Mouse (Mus musculus) CH12.LX (cell line): Measurements from ENCODE around the gene Serpina5. TPM values are rescaled to one million over a fixed set of nuclear protein-coding genes. Genes with fewer than 3 reads are reported as not detected.

Source experiments
- DNase-seq: peaks from one replicate; pipeline ENCODE4 v3.0.0-alpha.2; 2013; ENCODE audit errors: extremely low read depth
- H3K27ac ChIP-seq: 2 replicates; pipeline ENCODE4 v1.5.1; 2012; ENCODE audit warnings: low read depth, mild to moderate bottlenecking, control low read depth, moderate library complexity; ENCODE audit not compliant: insufficient read depth
- H3K27me3 ChIP-seq: replicated peaks from 2 replicates; pipeline ENCODE3; 2012; ENCODE audit warnings: inconsistent platforms
- H3K36me3 ChIP-seq, 2 experiments: replicated peaks in 1 of 2; 2 replicates each; pipeline versions ENCODE3 to v1.6.1; 2012; ENCODE audit warnings: inconsistent platforms in 1 of 2, low read length in 1 of 2, mild to moderate bottlenecking in 1 of 2, mixed read lengths in 1 of 2, moderate library complexity in 1 of 2; ENCODE audit not compliant: control insufficient read depth in 1 of 2, insufficient read depth in 1 of 2
- H3K4me1 ChIP-seq, 2 experiments: 2 replicates each; pipeline ENCODE4 v1.6.1; 2012; ENCODE audit warnings: inconsistent platforms in 1 of 2, moderate library complexity in 1 of 2; ENCODE audit not compliant: insufficient read depth in 2 of 2, control insufficient read depth in 1 of 2
- H3K4me2 ChIP-seq: 2 replicates; pipeline ENCODE4 v1.6.1; 2012; ENCODE audit warnings: low read depth, mild to moderate bottlenecking, control low read depth; ENCODE audit not compliant: poor library complexity, insufficient read depth, severe bottlenecking
- H3K4me3 ChIP-seq, 3 experiments: fragments of 150-350 bp in 1 of 3; sonication (generic) in 1 of 3; replicated peaks in 1 of 3; 2 replicates each; pipeline versions ENCODE3 to v1.5.1; 2011 to 2012; ENCODE audit warnings: low read depth in 2 of 3, low read length in 2 of 3, mild to moderate bottlenecking in 2 of 3, moderate library complexity in 2 of 3, control low read depth in 1 of 3, improper control_type of control experiment in 1 of 3, inconsistent platforms in 1 of 3, mixed read lengths in 1 of 3; ENCODE audit not compliant: poor library complexity in 1 of 3
- H3K79me2 ChIP-seq: replicated peaks from 2 replicates; pipeline ENCODE4 v1.6.1; 2012; ENCODE audit warnings: mild to moderate bottlenecking, moderate library complexity; ENCODE audit not compliant: control insufficient read depth, poor library complexity, insufficient read depth, severe bottlenecking; ENCODE audit errors: extremely low read depth
- H3K9ac ChIP-seq: 2 replicates; pipeline ENCODE4 v1.6.1; 2012; ENCODE audit warnings: low read depth, mild to moderate bottlenecking, control low read depth, moderate library complexity; ENCODE audit not compliant: insufficient read depth
- H3K9me3 ChIP-seq: replicated peaks from 2 replicates; pipeline ENCODE3; 2012; ENCODE audit warnings: low read length, inconsistent platforms, mixed read lengths
- E2F4 ChIP-seq: IDR thresholded peaks from 2 replicates; pipeline ENCODE4 v1.6.1; 2011; ENCODE audit warnings: low read depth, low read length, improper control_type of control experiment; ENCODE audit not compliant: insufficient replicate concordance
- ETS1 ChIP-seq: conservative IDR thresholded peaks from 2 replicates; pipeline ENCODE4 v1.6.1; 2012; ENCODE audit warnings: low read depth, mild to moderate bottlenecking, inconsistent platforms, low read length, improper control_type of control experiment, moderate library complexity
- GABPA ChIP-seq: IDR thresholded peaks from 2 replicates; pipeline ENCODE4 v1.6.1; 2012; ENCODE audit warnings: low read depth, low read length, improper control_type of control experiment, inconsistent platforms; ENCODE audit not compliant: insufficient replicate concordance
- JUN ChIP-seq: IDR thresholded peaks from 2 replicates; pipeline ENCODE4 v1.6.1; 2011; ENCODE audit warnings: low read depth, mild to moderate bottlenecking, low read length, improper control_type of control experiment, moderate library complexity; ENCODE audit not compliant: insufficient read depth
- JUND ChIP-seq: conservative IDR thresholded peaks from 2 replicates; pipeline ENCODE4 v1.6.1; 2011; ENCODE audit warnings: low read depth, low read length, improper control_type of control experiment
- KAT2A ChIP-seq: IDR thresholded peaks from 2 replicates; pipeline ENCODE4 v1.6.1; 2012; ENCODE audit warnings: low read length, improper control_type of control experiment, inconsistent platforms; ENCODE audit not compliant: insufficient replicate concordance
- MAFK ChIP-seq: IDR thresholded peaks from 2 replicates; pipeline ENCODE4 v1.6.1; 2011; ENCODE audit warnings: low read length, improper control_type of control experiment; ENCODE audit not compliant: insufficient replicate concordance
- MAX ChIP-seq: IDR thresholded peaks from 2 replicates; pipeline ENCODE4 v1.6.1; 2011; ENCODE audit warnings: low read length, improper control_type of control experiment
- MEF2A ChIP-seq: IDR thresholded peaks from 2 replicates; pipeline ENCODE4 v1.6.1; 2014; ENCODE audit warnings: low read depth, mild to moderate bottlenecking, inconsistent platforms, low read length, improper control_type of control experiment, borderline replicate concordance
- MXI1 ChIP-seq: IDR thresholded peaks from 2 replicates; pipeline ENCODE4 v1.6.1; 2011; ENCODE audit warnings: mild to moderate bottlenecking, low read depth, low read length, improper control_type of control experiment
- MYC ChIP-seq: IDR thresholded peaks from 2 replicates; pipeline ENCODE4 v1.6.1; 2011; ENCODE audit warnings: low read depth, mild to moderate bottlenecking, improper control_type of control experiment, low read length
- PAX5 ChIP-seq: IDR thresholded peaks from 2 replicates; pipeline ENCODE4 v1.6.1; 2012; ENCODE audit warnings: low read length, inconsistent platforms, mixed read lengths
- POLR2A ChIP-seq: IDR thresholded peaks from 2 replicates; pipeline ENCODE4 v1.6.1; 2011; ENCODE audit warnings: low read depth, mild to moderate bottlenecking, improper control_type of control experiment, low read length
- RCOR1 ChIP-seq: conservative IDR thresholded peaks from 2 replicates; pipeline ENCODE4 v1.6.1; 2012; ENCODE audit warnings: low read depth, mild to moderate bottlenecking, inconsistent platforms, low read length, improper control_type of control experiment
- SMC3 ChIP-seq: IDR thresholded peaks from 2 replicates; pipeline ENCODE4 v1.6.1; 2011; ENCODE audit warnings: low read depth, low read length, improper control_type of control experiment
- TBP ChIP-seq: conservative IDR thresholded peaks from 2 replicates; pipeline ENCODE4 v1.6.1; 2011; ENCODE audit warnings: low read depth, low read length, improper control_type of control experiment
- UBTF ChIP-seq: IDR thresholded peaks from 2 replicates; pipeline ENCODE4 v1.6.1; 2012; ENCODE audit warnings: low read depth, mild to moderate bottlenecking, inconsistent platforms, low read length, improper control_type of control experiment, moderate library complexity
- USF1 ChIP-seq: IDR thresholded peaks from 2 replicates; pipeline ENCODE4 v1.6.1; 2014; ENCODE audit warnings: low read depth, mild to moderate bottlenecking, inconsistent platforms, low read length, improper control_type of control experiment
- USF2 ChIP-seq: conservative IDR thresholded peaks from 2 replicates; pipeline ENCODE4 v1.6.1; 2011; ENCODE audit warnings: low read depth, low read length, improper control_type of control experiment
- dilution Hi-C: fragments of 300-500 bp; cut with MboI; formaldehyde crosslinking; loops from 2 replicates; pipeline ENCODE4 v1.14.3; 2020; ENCODE audit warnings: low sequenced_read_pairs; ENCODE audit not compliant: extremely low pct_unique_long_range_greater_than_20kb, extremely low pct_ligation_motif_present
- in situ Hi-C: fragments of 300-500 bp; cut with MboI; formaldehyde crosslinking; loops from 3 replicates; pipeline ENCODE4 v1.14.3; 2019; ENCODE audit warnings: low sequenced_read_pairs, low pct_ligation_motif_present, low pct_unique_long_range_greater_than_20kb, mixed read lengths
- polyA plus RNA-seq: library from polyadenylated mRNA; unstranded; fragments of >175 nt; gene quantifications from 2 replicates; pipeline ENCODE4 v1.2.1, GENCODE M21; 2012; ENCODE audit warnings: low read depth; ENCODE audit not compliant: insufficient read length
- total RNA-seq, 2 experiments: library from RNA; depleted of rRNA; stranded (reverse); fragments of 300-350 nt in 1 of 2; fragments of >200 nt in 1 of 2; gene quantifications; 2 replicates each; pipeline ENCODE4 v1.2.3; 2012 to 2014

The Serpina5 gene
- total and polyA plus RNA-seq, 3 experiments = not detected

- H3K27ac ChIP-seq = no peak overlapping the region
- dilution Hi-C loops = no loop called here
- no peaks in the 10 kb centered on the region for H3K79me2 ChIP-seq
- in situ Hi-C loops = no loop called here
- TF ChIP-seq POLR2A = no peak
- TF ChIP-seq GABPA = no peak
- TF ChIP-seq MXI1 = no peak
- TF ChIP-seq KAT2A = no peak
- TF ChIP-seq MYC = no peak
- TF ChIP-seq UBTF = no peak
- no peak for TF ChIP-seq JUN
- no peak for TF ChIP-seq MEF2A
- TF ChIP-seq JUND = no peak
- no peak for TF ChIP-seq ETS1
- no peak for TF ChIP-seq TBP
- TF ChIP-seq MAX = no peak
- no peaks in the 10 kb centered on the region for H3K36me3 ChIP-seq
- peaks cover 81% of the 10 kb centered on the region for H3K27me3 ChIP-seq
- H3K9ac ChIP-seq = no peak overlapping the region
- H3K4me2 ChIP-seq = no peak overlapping the region
- H3K4me1 ChIP-seq = no peaks in the 10 kb centered on the region
- DNase-seq = no peak
- no peak overlapping the region for H3K4me3 ChIP-seq
- H3K9me3 ChIP-seq = no peaks in the 10 kb centered on the region
These were observed 42.4 kb downstream of the Serpina5 start for GRCm38 (mm10) chr12:104143286-104143685.

- in situ Hi-C loops (no loop called here), dilution Hi-C loops (no loop called here)
- Histone ChIP-seq H3K4me1 (no peaks in the 10 kb centered on the region), H3K4me3 (no peak overlapping the region), H3K27me3 (peaks cover 74% of the 10 kb centered on the region), H3K9ac (no peak overlapping the region), H3K9me3 (no peaks in the 10 kb centered on the region), H3K27ac (no peak overlapping the region), H3K4me2 (no peak overlapping the region), H3K79me2 (no peaks in the 10 kb centered on the region), H3K36me3 (no peaks in the 10 kb centered on the region)
- DNase-seq = no peak
- TF ChIP-seq E2F4 (no peak), POLR2A (no peak), JUND (no peak), USF2 (no peak), MAFK (no peak), RCOR1 (no peak), PAX5 (no peak), USF1 (no peak), MAX (no peak), SMC3 (no peak)
These were observed 44.7 kb downstream of the Serpina5 start for GRCm38 (mm10) chr12:104145571-104145970.
